Mouse (Mus musculus) liver, embryonic 12.5 days (tissue): ENCODE data around the gene Umod. TPM values are rescaled to one million over a fixed set of nuclear protein-coding genes. Genes with fewer than 3 reads are reported as not detected.

Source experiments
- ATAC-seq: fragments of 200-750 bp; cut with Nextera tagmentation; 2 replicates; pipeline ENCODE4 v1.8.0; 2017; ENCODE audit warnings: moderate number of reproducible peaks, mild to moderate bottlenecking, moderate library complexity
- H3K27ac ChIP-seq: fragments of 300-500 bp; sonication (generic); 2 replicates; pipeline ENCODE4 v1.5.1; 2016; ENCODE audit warnings: mild to moderate bottlenecking
- H3K27me3 ChIP-seq: fragments of 300-500 bp; sonication (generic); replicated peaks from 2 replicates; pipeline ENCODE4 v1.6.1; 2016; ENCODE audit warnings: mild to moderate bottlenecking, moderate library complexity
- H3K36me3 ChIP-seq: fragments of 300-500 bp; sonication (generic); 2 replicates; pipeline ENCODE4 v1.6.1; 2016; ENCODE audit warnings: mild to moderate bottlenecking, moderate library complexity
- H3K4me1 ChIP-seq: fragments of 300-500 bp; sonication (generic); 2 replicates; pipeline ENCODE4 v1.6.1; 2016
- H3K4me2 ChIP-seq: fragments of 300-500 bp; sonication (generic); 2 replicates; pipeline ENCODE4 v1.6.1; 2016; ENCODE audit warnings: mild to moderate bottlenecking, moderate library complexity
- H3K4me3 ChIP-seq: fragments of 300-500 bp; sonication (generic); 2 replicates; pipeline ENCODE4 v1.5.1; 2016; ENCODE audit warnings: mild to moderate bottlenecking, moderate library complexity
- H3K9ac ChIP-seq: fragments of 300-500 bp; sonication (generic); 2 replicates; pipeline ENCODE4 v1.6.1; 2016; ENCODE audit warnings: mild to moderate bottlenecking, moderate library complexity
- H3K9me3 ChIP-seq: fragments of 300-500 bp; sonication (generic); replicated peaks from 2 replicates; pipeline ENCODE4 v1.6.1; 2016; ENCODE audit warnings: mild to moderate bottlenecking, moderate library complexity
- WGBS: fragments of 180-500 bp; shearing (Covaris S2); methylation state at CpG from one replicate; pipeline ENCODE4 v1.1.7; 2016; ENCODE audit not compliant: insufficient replicate concordance; 5-methylcytosine and 5-hydroxymethylcytosine counted together
- polyA plus RNA-seq: library from polyadenylated mRNA; unstranded; fragments of >200 nt; fragmentation: Nextera tagmentation; extraction: Ambion mirVana; gene quantifications from 2 replicates; pipeline ENCODE4 v1.2.1, GENCODE M21; 2016

The Umod gene
- polyA plus RNA-seq, 1 experiment from 2014 or later = not detected

- WGBS = 42% methylated on average over 1 of the region's 1 CpGs
- no peak overlapping the region for H3K27ac ChIP-seq
- ATAC-seq = no peak
Measured at GRCm38 (mm10) chr7:119418523-119418922, 60.6 kb downstream of the Umod start.

More at GRCm38 (mm10) chr7:119418523-119418922, 60.6 kb downstream of the Umod start:
- no peaks in the 10 kb centered on the region for H3K27me3 ChIP-seq
- H3K4me3 ChIP-seq = no peak overlapping the region
- H3K36me3 ChIP-seq = no peaks in the 10 kb centered on the region
- no peaks in the 10 kb centered on the region for H3K9me3 ChIP-seq
- no peak overlapping the region for H3K9ac ChIP-seq
- H3K4me2 ChIP-seq = no peak overlapping the region
- H3K4me1 ChIP-seq = no peaks in the 10 kb centered on the region

Other genes with a start within 250 kb of the Umod start
- gene Gp2, start 20.0 kb downstream of the Umod start, polyA plus RNA-seq = not detected in 2 replicates
- not detected in 2 replicates for gene Acsm5, start 40.2 kb upstream of the Umod start, polyA plus RNA-seq
- gene Pdilt, start 44.2 kb upstream of the Umod start, polyA plus RNA-seq = not detected in 2 replicates
- gene Acsm2, start 75.1 kb upstream of the Umod start, polyA plus RNA-seq = not detected in 2 replicates
- gene Acsm1, start 127.7 kb upstream of the Umod start, polyA plus RNA-seq = 0.17 and 0.39 TPM in 2 replicates
- gene Acsm4, start 210.7 kb upstream of the Umod start, polyA plus RNA-seq = not detected in 2 replicates
- 51.4 and 52.8 TPM in 2 replicates for gene Thumpd1, start 241.5 kb upstream of the Umod start, polyA plus RNA-seq